Mouse (Mus musculus): ENCODE data around the gene Cript.
A peak's percentile ranks its signal among the peaks of the same experiment; 100 is the strongest.

Cript gene

DNA sequence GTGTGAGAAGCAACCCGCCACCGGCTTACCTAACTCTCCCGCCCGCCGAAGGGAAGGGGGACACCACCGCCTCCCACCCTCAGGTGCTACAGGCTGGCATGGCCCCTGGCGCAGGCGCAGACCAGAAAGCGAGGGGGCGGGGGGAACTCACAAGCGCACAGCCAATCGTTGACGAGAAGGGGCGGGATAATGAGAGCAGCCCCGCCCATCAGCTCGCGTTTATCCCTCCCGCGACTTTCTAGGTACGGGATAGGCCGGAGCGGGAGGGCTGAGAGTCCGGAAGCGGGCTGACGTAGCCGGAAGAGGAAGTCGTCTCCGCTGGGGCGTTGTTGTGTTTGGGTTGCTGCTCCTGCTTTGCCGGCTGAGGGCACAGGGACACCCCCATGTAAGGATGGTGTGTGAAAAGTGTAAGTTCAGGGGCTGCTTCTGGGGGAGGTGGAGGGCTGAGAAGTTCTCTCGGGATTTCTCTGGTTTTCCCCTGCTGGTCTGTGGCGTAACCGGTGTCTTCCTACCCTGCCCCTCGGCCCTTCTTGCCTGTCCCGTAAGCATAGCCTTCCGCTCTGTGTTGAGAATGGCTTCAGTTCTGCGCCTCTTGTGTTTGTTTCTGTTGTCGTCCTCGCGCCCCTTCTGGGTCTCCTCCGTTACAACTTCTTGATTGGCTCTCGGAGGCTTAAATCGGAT, at the start of gene Cript, which contains the start of gene Pigf:
Gene Cript (plus strand): TSS at position 282 of the 681 bp plus-strand sequence.
Gene Pigf (minus strand): TSS at position 138 of the 681 bp plus-strand sequence.
- DNase-seq (ENCODE audit: low spot score in 2 of 2), result peak; percentile 96 to 98

DNA sequence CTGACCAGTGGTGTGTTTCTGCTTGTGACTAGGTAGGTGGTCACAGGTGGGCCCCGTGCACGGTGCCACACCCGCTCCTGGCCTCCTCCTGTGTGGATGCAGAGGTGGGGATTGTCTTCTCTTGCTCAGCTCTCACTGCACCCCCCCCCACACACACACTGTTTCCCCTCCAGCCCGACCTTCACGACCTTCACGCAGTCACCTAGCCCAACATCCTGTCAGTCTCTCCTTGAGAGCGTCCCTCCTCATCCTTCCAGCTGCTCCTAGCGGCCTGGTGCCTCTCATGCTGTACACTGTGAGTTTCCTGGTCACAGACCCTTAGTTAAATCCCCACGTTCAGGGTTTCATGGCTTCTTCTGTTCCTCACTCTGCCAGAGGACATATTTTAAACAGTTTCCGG, 49.0 kb upstream of the Cript start:
- no peak for DNase-seq (ENCODE audit: low spot score in 2 of 2)

GRCm38 (mm10) chr17:86978496-86978895, 46.9 kb upstream of the Cript start:
- no peak for DNase-seq (ENCODE audit: low spot score in 2 of 2)

GRCm38 (mm10) chr17:86981205-86981604, 44.1 kb upstream of the Cript start:
- DNase-seq (ENCODE audit: low spot score in 2 of 2), result no peak

DNA sequence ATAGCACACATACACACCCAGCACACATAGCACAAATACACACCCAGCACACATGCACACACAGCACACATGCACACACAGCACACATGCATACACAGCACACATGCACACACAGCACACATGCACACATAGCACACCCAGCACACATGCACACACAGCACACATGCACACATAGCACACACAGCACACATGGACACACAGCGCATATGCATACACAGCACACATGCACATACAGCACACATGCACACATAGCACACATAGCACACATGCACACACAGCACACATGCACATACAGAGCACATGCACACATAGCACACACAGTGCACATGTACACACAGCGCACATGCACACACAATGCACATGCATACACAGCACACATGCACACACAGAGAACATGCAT, 43.6 kb upstream of the Cript start:
- no peak for DNase-seq (ENCODE audit: low spot score in 2 of 2)

- DNase-seq (ENCODE audit: low spot score in 2 of 2), result no peak
Observed at GRCm38 (mm10) chr17:86982497-86982896, 42.9 kb upstream of the Cript start.

DNA sequence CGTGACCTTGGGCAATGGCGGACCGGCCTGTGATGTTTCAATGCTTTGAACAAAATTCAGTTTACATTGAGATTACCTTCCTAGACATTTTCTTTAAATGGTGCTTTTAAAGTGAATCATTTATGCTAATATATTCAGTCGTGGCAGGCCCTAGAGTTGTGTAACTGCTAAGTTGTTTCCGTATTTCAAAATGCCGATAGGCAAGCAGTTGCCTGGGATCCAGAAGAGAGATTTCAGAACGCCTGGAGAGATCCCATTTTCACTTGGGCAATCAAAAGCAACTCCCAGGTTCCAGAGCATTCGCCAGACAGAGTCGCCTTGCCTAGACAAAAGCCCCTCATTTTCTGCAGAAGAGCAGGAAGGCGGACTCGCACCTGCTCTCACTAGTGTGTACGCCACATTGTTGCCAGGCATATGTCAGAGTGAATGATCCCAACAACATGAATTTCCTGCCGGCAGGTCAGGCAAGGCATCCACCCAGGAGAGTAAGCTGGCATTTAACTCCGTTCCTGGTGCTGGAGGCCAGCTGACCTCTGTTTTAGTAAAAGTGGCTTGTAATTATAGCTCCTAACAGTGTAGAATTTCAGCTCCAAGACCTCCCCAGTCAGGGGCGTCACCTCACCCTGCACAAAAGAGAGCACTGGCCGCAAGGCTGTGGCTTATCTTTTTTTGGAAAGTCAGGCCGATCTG, 38.8 kb upstream of the Cript start:
- DNase-seq (ENCODE audit: low spot score in 2 of 2), result no peak

DNA sequence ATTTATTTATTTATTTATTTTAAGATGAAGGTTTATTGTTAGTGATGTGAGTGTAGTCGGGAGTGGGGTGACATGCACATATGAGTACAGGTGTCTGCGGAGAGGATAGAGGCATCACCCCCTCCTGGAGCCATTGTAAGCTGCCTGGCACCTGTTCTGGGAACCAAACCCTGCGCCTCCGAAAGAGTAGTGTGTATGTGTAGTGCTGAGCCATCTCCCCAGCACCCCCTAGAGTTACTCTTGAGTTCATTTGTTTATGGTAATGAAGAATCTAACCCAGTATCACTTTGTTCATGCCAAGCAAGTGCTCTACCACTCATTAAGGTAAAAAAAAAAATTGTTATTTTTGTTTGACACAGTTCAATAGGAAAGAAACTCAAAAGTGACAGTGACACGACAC, 37.2 kb upstream of the Cript start:
- no peak for DNase-seq (ENCODE audit: low spot score in 2 of 2)

DNA sequence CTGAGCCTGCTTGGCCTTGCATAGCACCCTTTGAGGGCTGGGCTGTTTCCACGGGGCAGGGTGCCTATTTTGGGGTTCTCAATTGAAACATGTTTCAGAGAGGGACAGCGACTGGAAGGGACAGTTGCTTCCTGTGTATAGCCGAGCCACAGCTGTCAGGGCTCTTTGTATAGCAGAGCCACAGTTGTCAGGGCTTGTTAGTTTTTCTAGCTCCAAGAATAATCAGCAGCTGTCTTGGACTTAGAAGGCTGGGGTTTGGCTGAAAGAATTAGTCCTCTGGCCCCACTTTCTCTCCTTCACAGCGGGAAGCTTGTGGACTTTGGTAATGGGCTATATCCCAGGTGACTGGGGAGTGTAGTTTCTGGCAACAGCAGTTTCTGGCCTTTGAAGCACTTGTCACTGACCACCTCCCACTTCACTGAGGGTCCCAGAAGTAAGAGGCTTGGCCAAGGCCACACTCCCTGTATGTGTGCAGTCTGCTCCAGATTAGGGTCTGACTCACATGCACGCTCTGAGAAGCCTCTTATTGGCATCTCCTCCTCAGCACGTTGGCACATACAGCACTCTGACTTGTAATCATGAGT, 36.7 kb upstream of the Cript start:
- DNase-seq (ENCODE audit: low spot score in 2 of 2), result no peak

- no peak for DNase-seq (ENCODE audit: low spot score in 2 of 2)
Observed at GRCm38 (mm10) chr17:86991306-86991705, 34.0 kb upstream of the Cript start.

- no peak for DNase-seq (ENCODE audit: low spot score in 2 of 2)
Observed at GRCm38 (mm10) chr17:86997323-86997722, 28.0 kb upstream of the Cript start.

DNA sequence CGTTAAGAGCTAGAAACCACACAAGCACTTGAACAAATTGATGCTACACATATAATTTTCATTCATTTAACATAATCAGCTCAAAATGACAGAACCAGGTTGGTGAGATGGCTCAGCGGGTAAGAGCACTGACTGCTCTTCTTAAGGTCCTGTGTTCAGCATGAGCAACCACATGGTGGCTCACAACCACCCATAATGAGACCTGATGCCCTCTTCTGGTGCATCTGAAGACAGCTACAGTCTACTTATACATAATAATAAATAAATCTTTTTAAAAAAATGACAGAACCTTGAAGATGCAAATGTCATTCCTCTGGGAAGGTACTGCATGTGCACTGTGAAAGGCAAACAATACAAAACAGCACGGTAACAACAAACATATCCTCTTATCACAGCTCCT, 16.4 kb upstream of the Cript start:
- DNase-seq (ENCODE audit: low spot score in 2 of 2), result no peak

GRCm38 (mm10) chr17:87011301-87012019, 13.9 kb upstream of the Cript start:
- peak; percentile 64 to 67 for DNase-seq (ENCODE audit: low spot score in 2 of 2)

- no peak for DNase-seq (ENCODE audit: low spot score in 2 of 2)
Observed at GRCm38 (mm10) chr17:87019692-87020091, 5.7 kb upstream of the Cript start.

- DNase-seq (ENCODE audit: low spot score in 2 of 2), result no peak
Observed at GRCm38 (mm10) chr17:87024491-87025242, 683 bp upstream of the Cript start.

- DNase-seq (ENCODE audit: low spot score in 2 of 2), result no peak
Observed at GRCm38 (mm10) chr17:87036141-87037073, 11.1 kb downstream of the Cript start.

- DNase-seq (ENCODE audit: low spot score in 2 of 2), result peak; percentile 26 to 33
Observed at GRCm38 (mm10) chr17:87038496-87038895, 13.1 kb downstream of the Cript start.

- DNase-seq (ENCODE audit: low spot score in 2 of 2), result peak; percentile 59 to 62
Observed at GRCm38 (mm10) chr17:87041739-87042138, 16.4 kb downstream of the Cript start.

DNA sequence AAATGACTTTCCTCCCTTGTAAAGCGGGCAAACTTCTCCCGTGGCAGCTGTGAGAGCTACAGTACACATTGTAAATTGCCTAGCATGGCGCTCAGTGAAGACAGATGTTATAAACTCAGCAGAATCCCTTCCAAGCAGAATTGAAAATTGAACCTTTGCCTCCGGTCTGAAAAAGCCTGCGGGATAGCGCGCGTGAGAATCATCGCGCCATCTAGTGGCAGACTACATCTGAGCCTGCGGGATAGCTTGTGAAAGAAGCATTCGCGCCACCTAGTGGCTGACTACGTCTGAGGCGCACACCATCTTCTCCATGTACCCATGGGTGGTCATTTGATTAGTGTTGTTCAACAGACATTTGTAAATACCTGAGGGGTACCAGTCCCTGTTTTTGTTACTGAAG, 19.0 kb downstream of the Cript start:
- DNase-seq (ENCODE audit: low spot score in 2 of 2), result peak; percentile 80 to 82

GRCm38 (mm10) chr17:87044796-87045195, 19.4 kb downstream of the Cript start:
- DNase-seq (ENCODE audit: low spot score in 2 of 2), result no peak
